Mouse (Mus musculus) embryonic facial prominence, embryonic 12.5 days (tissue): ENCODE measurements around the gene Pcgf1. TPM values are rescaled to one million over a fixed set of nuclear protein-coding genes. Genes with fewer than 3 reads are reported as not detected.
A peak's percentile ranks its signal among the peaks of the same experiment; 100 is the strongest.

Experiments used
- microRNA counts: library from miRNA; unstranded; fragments of <30 nt; microRNA quantifications from one replicate; lab custom pipeline; 2017
- microRNA-seq: library from miRNA; unstranded; fragments of <30 nt; microRNA quantifications from one replicate; pipeline ENCODE4, GENCODE M21; 2017
- polyA plus RNA-seq: library from polyadenylated mRNA; unstranded; fragments of >200 nt; fragmentation: Nextera tagmentation; extraction: Ambion mirVana; gene quantifications from 2 replicates; pipeline ENCODE4 v1.2.1, GENCODE M21; 2016

Pcgf1 gene
- polyA plus RNA-seq, 1 experiment from 2014 or later = 41.0 TPM

MicroRNAs within 50 kb of the gene (microRNA counts, 519-probe panel; counts per million panel counts)
- microRNA mmu-miR-3470a+mmu-miR-3470b (lab: Ali Mortazavi, UCI) = 460 counts per million, percentile 65 among the panel's probes with 10 or more counts

Small RNA genes lying within 50 kb of the gene (microRNA-seq; reads per million reads assigned to microRNA genes)
- gene Mir3470a (not detected), gene Mir7040 (not detected)

Other genes with a start within 250 kb of the Pcgf1 start
- gene Sema4f, start 138.1 kb upstream of the Pcgf1 start, polyA plus RNA-seq = 7.0 and 7.7 TPM in 2 replicates
- gene M1ap, start 131.0 kb upstream of the Pcgf1 start, polyA plus RNA-seq = 0.31 TPM in 2 replicates
- gene Dok1, start 44.4 kb upstream of the Pcgf1 start, polyA plus RNA-seq = 11.0 and 11.8 TPM in 2 replicates
- 17.9 and 21.9 TPM in 2 replicates for gene Loxl3, start 43.7 kb upstream of the Pcgf1 start, polyA plus RNA-seq
- gene Aup1, start 23.3 kb upstream of the Pcgf1 start, polyA plus RNA-seq = 154 and 167 TPM in 2 replicates
- 74.1 and 77.8 TPM in 2 replicates for gene Htra2, start 22.6 kb upstream of the Pcgf1 start, polyA plus RNA-seq
- 1.5 and 1.6 TPM in 2 replicates for gene Dqx1, start 20.0 kb upstream of the Pcgf1 start, polyA plus RNA-seq
- gene Tlx2, start 7.6 kb upstream of the Pcgf1 start, polyA plus RNA-seq = 8.2 and 11.8 TPM in 2 replicates
- gene Lbx2, start 8.5 kb downstream of the Pcgf1 start, polyA plus RNA-seq = 0.57 and 1.1 TPM in 2 replicates
- gene Ccdc142, start 23.7 kb downstream of the Pcgf1 start, polyA plus RNA-seq = 2.9 and 4.1 TPM in 2 replicates
- gene Gm42688, start 23.7 kb downstream of the Pcgf1 start, polyA plus RNA-seq = 3.5 and 4.2 TPM in 2 replicates
- gene Mrpl53, start 31.2 kb downstream of the Pcgf1 start, polyA plus RNA-seq = 132 and 139 TPM in 2 replicates
- gene Mogs, start 37.6 kb downstream of the Pcgf1 start, polyA plus RNA-seq = 54.9 and 55.2 TPM in 2 replicates
- 193 and 204 TPM in 2 replicates for gene Wbp1, start 43.7 kb downstream of the Pcgf1 start, polyA plus RNA-seq
- gene Ino80b, start 47.6 kb downstream of the Pcgf1 start, polyA plus RNA-seq = 17.9 and 21.4 TPM in 2 replicates
- gene Rtkn, start 57.6 kb downstream of the Pcgf1 start, polyA plus RNA-seq = 51.3 and 54.6 TPM in 2 replicates
- 10.0 and 11.3 TPM in 2 replicates for gene Wdr54, start 78.5 kb downstream of the Pcgf1 start, polyA plus RNA-seq
- 2.8 and 2.9 TPM in 2 replicates for gene 1700003E16Rik, start 78.5 kb downstream of the Pcgf1 start, polyA plus RNA-seq
- 121 and 126 TPM in 2 replicates for gene Dctn1, start 88.1 kb downstream of the Pcgf1 start, polyA plus RNA-seq
- 0.62 and 1.1 TPM in 2 replicates for gene Slc4a5, start 142.0 kb downstream of the Pcgf1 start, polyA plus RNA-seq
- 36.4 and 39.7 TPM in 2 replicates for gene Mthfd2, start 248.0 kb downstream of the Pcgf1 start, polyA plus RNA-seq
- 62.8 and 71.0 TPM in 2 replicates for gene Mob1a, start 248.1 kb downstream of the Pcgf1 start, polyA plus RNA-seq